Mouse (Mus musculus) hindbrain, postnatal 0 days (tissue): ENCODE data around the gene Dock4. TPM values are rescaled to one million over a fixed set of nuclear protein-coding genes. Genes with fewer than 3 reads are reported as not detected.
"Not testable (repeated sequence)": the region's sequence is repeated elsewhere in the genome, so short reads cannot be mapped to it uniquely, and the experiment has no call there.

Source experiments
- ATAC-seq: fragments of 200-750 bp; cut with Nextera tagmentation; 2 replicates; pipeline ENCODE4 v1.8.0; 2017; ENCODE audit warnings: mild to moderate bottlenecking, moderate TSS enrichment, moderate library complexity
- DNase-seq: peaks from one replicate; pipeline ENCODE4 v3.0.0-alpha.2; 2015; ENCODE audit warnings: low spot score
- H3K27ac ChIP-seq: fragments of 300-500 bp; sonication (generic); 2 replicates; pipeline ENCODE4 v1.5.1; 2014; ENCODE audit warnings: mild to moderate bottlenecking
- H3K27me3 ChIP-seq: fragments of 300-500 bp; sonication (generic); 2 replicates; pipeline ENCODE4 v1.6.1; 2014; ENCODE audit warnings: low read length, mixed read lengths; ENCODE audit not compliant: insufficient read depth
- H3K36me3 ChIP-seq: fragments of 300-500 bp; sonication (generic); 2 replicates; pipeline ENCODE4 v1.6.1; 2014; ENCODE audit warnings: low read length, mixed read lengths; ENCODE audit not compliant: insufficient read depth
- H3K4me1 ChIP-seq: fragments of 300-500 bp; sonication (generic); 2 replicates; pipeline ENCODE4 v1.6.1; 2014; ENCODE audit warnings: antibody characterized with exemption, low read length, mixed read lengths; ENCODE audit not compliant: insufficient read depth
- H3K4me2 ChIP-seq: fragments of 300-500 bp; sonication (generic); 2 replicates; pipeline ENCODE4 v1.6.1; 2014; ENCODE audit warnings: low read depth, mild to moderate bottlenecking, low read length, moderate library complexity, mixed read lengths
- H3K4me3 ChIP-seq: fragments of 300-500 bp; sonication (generic); 2 replicates; pipeline ENCODE4 v1.5.1; 2014; ENCODE audit warnings: low read length
- H3K9ac ChIP-seq: fragments of 300-500 bp; sonication (generic); replicated peaks from 2 replicates; pipeline ENCODE4 v1.6.1; 2014; ENCODE audit warnings: mild to moderate bottlenecking, low read length, moderate library complexity, mixed read lengths
- H3K9me3 ChIP-seq: fragments of 300-500 bp; sonication (generic); 2 replicates; pipeline ENCODE4 v1.6.1; 2016; ENCODE audit warnings: low read length, mixed read lengths
- CTCF ChIP-seq: IDR thresholded peaks from 2 replicates; pipeline ENCODE4 v1.5.1; 2016; ENCODE audit warnings: antibody characterized with exemption, control low read depth, low read depth
- WGBS: fragments of 180-500 bp; shearing (Covaris S2); extraction: QIAGEN DNeasy Blood & Tissue Kit; methylation state at CpG from one replicate; pipeline ENCODE4 v1.1.7; 2014; 5-methylcytosine and 5-hydroxymethylcytosine counted together
- polyA plus RNA-seq: library from polyadenylated mRNA; unstranded; fragments of >200 nt; fragmentation: Nextera tagmentation; extraction: Ambion mirVana; gene quantifications from 2 replicates; pipeline ENCODE4 v1.2.1, GENCODE M21; 2015
- total RNA-seq: library from RNA; depleted of rRNA; stranded (reverse); fragments of >200 nt; gene quantifications from 2 replicates; pipeline ENCODE4 v1.2.3, GENCODE M21; 2014

Gene Dock4
- total and polyA plus RNA-seq, 2 experiments from 2014 or later = 16.7 to 30.7 TPM

DNA sequence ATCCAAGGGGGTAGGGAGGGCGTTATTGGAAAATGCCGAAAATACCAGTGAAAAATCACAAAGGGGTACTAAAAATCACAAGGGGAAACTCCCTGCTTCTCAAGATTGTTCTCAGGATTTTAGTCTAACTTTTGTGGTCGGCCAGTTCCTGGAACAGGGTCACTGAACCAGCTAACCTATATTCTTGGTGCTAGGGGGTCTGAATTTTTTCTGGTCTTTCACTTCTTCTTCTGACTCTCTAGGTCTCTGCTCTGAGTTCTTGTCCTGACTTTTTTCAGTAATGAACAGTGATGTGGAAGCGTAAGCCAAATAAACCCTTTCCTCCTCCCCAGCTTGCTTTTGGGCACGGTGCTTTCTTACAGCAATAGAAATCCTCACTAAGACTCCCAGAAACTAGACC lies 424.6 kb downstream of the Dock4 start:
- Histone ChIP-seq H3K4me3 (no peak overlapping the region), H3K27me3 (no peaks in the 10 kb centered on the region), H3K4me2 (no peak overlapping the region), H3K36me3 (no peaks in the 10 kb centered on the region), H3K4me1 (no peaks in the 10 kb centered on the region), H3K9ac (no peak overlapping the region), H3K9me3 (no peaks in the 10 kb centered on the region), H3K27ac (no peak overlapping the region)
- no peak for TF ChIP-seq CTCF
- DNase-seq = no peak
- no peak for ATAC-seq
- 94% methylated on average over 5 of the region's 5 CpGs for WGBS

- TF ChIP-seq CTCF = no peak
- Histone ChIP-seq H3K27ac (no peak overlapping the region), H3K9me3 (no peaks in the 10 kb centered on the region), H3K9ac (no peak overlapping the region), H3K4me3 (no peak overlapping the region), H3K36me3 (no peaks in the 10 kb centered on the region), H3K4me1 (no peaks in the 10 kb centered on the region), H3K4me2 (no peak overlapping the region), H3K27me3 (no peaks in the 10 kb centered on the region)
- WGBS = 94% methylated on average over 3 of the region's 3 CpGs
- DNase-seq = no peak
- ATAC-seq = no peak
These were observed 427.0 kb downstream of the Dock4 start for GRCm38 (mm10) chr12:40872716-40873115.

DNA sequence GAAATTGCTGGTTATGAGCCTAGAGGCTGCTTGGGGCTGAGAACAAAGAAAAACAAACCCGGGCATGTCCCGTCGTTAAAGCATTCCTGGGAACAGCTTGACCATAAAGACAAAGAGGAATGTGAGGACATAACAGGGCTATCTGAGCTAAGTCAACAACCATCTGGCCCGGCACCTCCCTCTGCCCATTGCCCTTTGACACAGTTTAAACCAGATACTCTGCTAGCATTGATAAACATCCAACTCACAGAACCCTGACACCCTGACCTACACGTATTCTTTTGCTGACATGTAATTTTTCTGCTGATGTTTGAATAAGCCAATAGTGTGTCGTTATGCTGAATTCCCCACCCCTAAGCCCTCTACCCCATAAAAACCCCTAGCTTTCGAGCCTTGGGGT lies 427.5 kb downstream of the Dock4 start:
- not testable (repeated sequence) for H3K9me3 ChIP-seq, H3K27me3 ChIP-seq, H3K9ac ChIP-seq, ATAC-seq, H3K4me2 ChIP-seq, H3K27ac ChIP-seq, H3K4me1 ChIP-seq, H3K4me3 ChIP-seq, H3K36me3 ChIP-seq, DNase-seq
- 90% methylated on average over 7 of the region's 7 CpGs for WGBS

DNA sequence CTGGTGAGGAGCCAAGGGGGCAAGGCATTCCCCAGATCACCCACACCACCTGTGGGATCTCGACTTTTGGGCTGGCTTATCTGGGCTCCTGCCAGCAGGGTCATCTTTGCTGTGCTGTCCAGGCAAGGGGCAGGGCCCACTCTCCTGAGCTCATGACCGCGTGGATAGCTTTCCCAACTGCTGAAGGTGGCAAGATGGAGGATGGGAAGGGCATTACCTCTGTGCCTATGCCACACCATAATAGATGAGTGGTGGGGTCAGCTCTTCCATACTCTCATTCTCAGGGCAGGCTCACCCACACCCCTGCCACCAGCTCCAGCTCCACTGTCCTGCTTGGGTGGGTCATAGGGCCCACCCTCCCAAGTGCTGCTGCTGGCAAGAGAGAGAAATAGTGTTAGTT lies 439.2 kb downstream of the Dock4 start:
- H3K27ac ChIP-seq = no peak overlapping the region
- no peak for DNase-seq
- H3K27me3 ChIP-seq = no peaks in the 10 kb centered on the region
- H3K9ac ChIP-seq = no peak overlapping the region
- no peak overlapping the region for H3K4me2 ChIP-seq
- no peaks in the 10 kb centered on the region for H3K36me3 ChIP-seq
- H3K4me3 ChIP-seq = no peak overlapping the region
- 0 out of 2 replicates have a peak, but pooled peaks have one; percentile 24 for ATAC-seq
- no peaks in the 10 kb centered on the region for H3K9me3 ChIP-seq
- no peaks in the 10 kb centered on the region for H3K4me1 ChIP-seq
- 85% methylated on average over 3 of the region's 3 CpGs for WGBS
- TF ChIP-seq CTCF = no peak

DNA sequence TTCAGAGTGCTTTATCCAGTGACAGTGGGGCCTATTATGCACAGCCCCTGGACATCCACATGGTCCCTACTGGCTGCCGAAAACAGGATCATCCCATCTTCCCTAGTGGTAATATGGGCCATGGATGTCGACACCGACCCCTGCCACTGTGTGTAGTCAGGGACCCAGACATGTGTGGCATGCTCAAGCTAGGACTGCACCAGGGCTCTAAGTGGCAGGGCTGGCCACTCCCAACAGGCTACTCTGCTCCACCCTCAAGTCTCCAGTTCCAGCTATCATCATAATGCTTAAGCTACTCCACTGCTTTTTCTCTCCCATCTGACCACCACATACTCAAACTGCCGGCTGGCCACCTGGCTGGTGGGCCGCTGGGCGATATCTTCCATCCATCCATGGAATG lies 439.6 kb downstream of the Dock4 start:
- H3K27ac ChIP-seq = no peak overlapping the region
- no peaks in the 10 kb centered on the region for H3K27me3 ChIP-seq
- no peak overlapping the region for H3K4me2 ChIP-seq
- H3K9me3 ChIP-seq = no peaks in the 10 kb centered on the region
- WGBS = 92% methylated on average over 6 of the region's 6 CpGs
- H3K36me3 ChIP-seq = no peaks in the 10 kb centered on the region
- DNase-seq = no peak
- H3K9ac ChIP-seq = no peak overlapping the region
- no peak for TF ChIP-seq CTCF
- no peaks in the 10 kb centered on the region for H3K4me1 ChIP-seq
- no peak for ATAC-seq
- no peak overlapping the region for H3K4me3 ChIP-seq

DNA sequence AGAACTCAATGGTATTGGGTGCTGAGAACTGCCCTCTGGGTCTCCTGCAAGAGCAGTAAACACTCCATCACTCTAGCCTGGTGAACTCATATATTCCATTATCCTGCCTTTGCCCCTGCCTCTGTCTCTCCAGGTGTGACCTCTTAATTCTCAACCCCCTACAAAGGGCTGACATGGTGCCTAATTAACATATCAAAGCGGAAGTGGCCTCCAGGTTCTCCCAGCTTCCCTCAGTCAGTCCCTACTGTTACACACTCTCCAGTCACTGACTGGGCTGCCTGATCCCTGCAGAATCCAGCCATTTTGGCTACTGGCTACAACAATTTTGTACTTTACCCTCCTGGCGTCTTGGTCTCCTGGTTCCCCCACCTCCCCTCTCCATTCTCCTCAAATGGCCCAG lies 441.7 kb downstream of the Dock4 start:
- Histone ChIP-seq H3K4me1 (no peaks in the 10 kb centered on the region), H3K27me3 (no peaks in the 10 kb centered on the region), H3K4me3 (no peak overlapping the region), H3K27ac (no peak overlapping the region), H3K9me3 (no peaks in the 10 kb centered on the region), H3K4me2 (no peak overlapping the region), H3K9ac (no peak overlapping the region), H3K36me3 (no peaks in the 10 kb centered on the region)
- ATAC-seq = no peak
- no peak for DNase-seq
- no peak for TF ChIP-seq CTCF
- 74% methylated on average over 2 of the region's 2 CpGs for WGBS

- H3K4me1 ChIP-seq = no peaks in the 10 kb centered on the region
- H3K27me3 ChIP-seq = no peaks in the 10 kb centered on the region
- 55% methylated on average over 2 of the region's 2 CpGs for WGBS
- H3K36me3 ChIP-seq = no peaks in the 10 kb centered on the region
- ATAC-seq = no peak
- H3K9me3 ChIP-seq = no peaks in the 10 kb centered on the region
- TF ChIP-seq CTCF = no peak
- DNase-seq = no peak
- no peak overlapping the region for H3K9ac ChIP-seq
- no peak overlapping the region for H3K4me3 ChIP-seq
- no peak overlapping the region for H3K4me2 ChIP-seq
- H3K27ac ChIP-seq = no peak overlapping the region
These were observed 442.6 kb downstream of the Dock4 start for GRCm38 (mm10) chr12:40888261-40888791.
